Mouse (Mus musculus) liver, embryonic 14.5 days (tissue): ENCODE data around the gene Wwp2. TPM values are rescaled to one million over a fixed set of nuclear protein-coding genes. Genes with fewer than 3 reads are reported as not detected.

Experiments
- ATAC-seq: fragments of 200-750 bp; cut with Nextera tagmentation; 2 replicates; pipeline ENCODE4 v1.8.0; 2017; ENCODE audit warnings: moderate number of reproducible peaks, mild to moderate bottlenecking, moderate library complexity; ENCODE audit not compliant: insufficient read depth
- DNase-seq, 3 experiments: peaks; one replicate each; pipeline ENCODE4 v3.0.0-alpha.2; 2012 to 2013; ENCODE audit warnings: low read depth in 3 of 3, low spot score in 3 of 3
- H3K27ac ChIP-seq: fragments of 300-500 bp; sonication (generic); 2 replicates; pipeline ENCODE4 v1.5.1; 2014; ENCODE audit warnings: moderate library complexity, mild to moderate bottlenecking, control low read depth, inconsistent platforms
- H3K27me3 ChIP-seq: fragments of 300-500 bp; sonication (generic); 2 replicates; pipeline ENCODE4 v1.6.1; 2014; ENCODE audit warnings: mild to moderate bottlenecking, low read length, moderate library complexity; ENCODE audit not compliant: control insufficient read depth, insufficient read depth
- H3K36me3 ChIP-seq: fragments of 300-500 bp; sonication (generic); replicated peaks from 2 replicates; pipeline ENCODE4 v1.6.1; 2014; ENCODE audit warnings: low read depth; ENCODE audit not compliant: control insufficient read depth, insufficient read depth
- H3K4me1 ChIP-seq, 2 experiments: fragments of 200-500 bp in 1 of 2; fragments of 300-500 bp in 1 of 2; sonication (generic) in 1 of 2; replicated peaks; 2 replicates each; pipeline ENCODE4 v1.6.1; 2012 to 2014; ENCODE audit warnings: antibody characterized with exemption in 1 of 2, inconsistent platforms in 1 of 2, low read length in 1 of 2; ENCODE audit not compliant: control insufficient read depth in 2 of 2, insufficient read depth in 2 of 2
- H3K4me2 ChIP-seq: fragments of 300-500 bp; sonication (generic); 2 replicates; pipeline ENCODE4 v1.6.1; 2014; ENCODE audit warnings: low read depth, mild to moderate bottlenecking, control low read depth, moderate library complexity
- H3K4me3 ChIP-seq, 2 experiments: fragments of 200-500 bp in 1 of 2; fragments of 300-500 bp in 1 of 2; sonication (generic) in 1 of 2; 2 replicates each; pipeline ENCODE4 v1.5.1; 2012 to 2014; ENCODE audit warnings: low read depth in 2 of 2, low read length in 2 of 2, mild to moderate bottlenecking in 2 of 2, control low read depth in 1 of 2, inconsistent platforms in 1 of 2, moderate library complexity in 1 of 2; ENCODE audit not compliant: insufficient read depth in 1 of 2
- H3K9ac ChIP-seq: fragments of 300-500 bp; sonication (generic); replicated peaks from 2 replicates; pipeline ENCODE4 v1.6.1; 2014; ENCODE audit warnings: mild to moderate bottlenecking, control low read depth, moderate library complexity
- H3K9me3 ChIP-seq: fragments of 300-500 bp; sonication (generic); 2 replicates; pipeline ENCODE4 v1.6.1; 2016; ENCODE audit warnings: low read length, mixed read lengths; ENCODE audit not compliant: control insufficient read depth
- CTCF ChIP-seq: IDR thresholded peaks from 2 replicates; pipeline ENCODE4 v1.5.1; 2016; ENCODE audit warnings: antibody characterized with exemption, low read depth, control low read depth
- EP300 ChIP-seq: IDR thresholded peaks from 2 replicates; pipeline ENCODE4 v1.6.1; 2016; ENCODE audit warnings: antibody characterized with exemption, low read depth
- WGBS: fragments of 180-500 bp; shearing (Covaris S2); extraction: QIAGEN DNeasy Blood & Tissue Kit; methylation state at CpG from one replicate; pipeline ENCODE4 v1.1.7; 2014; ENCODE audit not compliant: insufficient replicate concordance; 5-methylcytosine and 5-hydroxymethylcytosine counted together
- polyA plus RNA-seq, 2 experiments: library from polyadenylated mRNA; depleted of rRNA in 1 of 2; stranded (reverse) in 1 of 2; unstranded in 1 of 2; fragments of >200 nt; fragmentation: Nextera tagmentation in 1 of 2; extraction: Ambion mirVana in 1 of 2; gene quantifications; 2 replicates each; pipeline versions ENCODE4 v1.2.1 to v1.2.3; 2012 to 2014

The Wwp2 gene
- polyA plus RNA-seq, 2 experiments, result 14.7 to 28.0 TPM

- TF ChIP-seq CTCF, result no peak
- TF ChIP-seq EP300, result no peak
- WGBS, result 66% methylated on average over 5 of the region's 5 CpGs
- ATAC-seq, result no peak
These were observed 74.0 kb downstream of the Wwp2 start for GRCm38 (mm10) chr8:107510204-107510603.

DNA sequence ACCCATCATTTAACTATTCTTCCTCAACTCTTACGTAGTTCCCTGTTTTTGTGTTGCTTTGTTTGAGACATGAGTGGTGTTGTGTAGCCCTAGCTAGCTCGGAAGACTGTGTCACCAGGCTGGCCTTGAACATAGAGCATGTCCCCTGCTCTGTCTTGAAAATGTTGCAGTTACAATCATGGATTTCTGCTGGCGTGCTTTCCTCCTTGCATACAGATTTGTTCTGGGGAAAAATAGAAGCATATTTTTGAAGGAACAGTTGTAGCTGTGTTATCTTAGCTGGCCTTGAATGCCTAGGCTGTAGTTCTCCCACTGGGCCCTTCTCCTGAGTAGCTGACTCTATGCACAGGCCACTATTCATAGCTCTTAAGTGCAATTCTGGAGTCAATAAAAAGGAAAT lies 74.6 kb downstream of the Wwp2 start:
- ATAC-seq, result no peak
- no peaks in the 10 kb centered on the region for H3K4me1 ChIP-seq
- H3K9ac ChIP-seq, result no peak overlapping the region
- H3K27me3 ChIP-seq, result no peaks in the 10 kb centered on the region
- DNase-seq, result no peak
- peaks cover 3% of the 10 kb centered on the region; the same call in 1 of the 2 replicates for H3K36me3 ChIP-seq
- no peak overlapping the region for H3K27ac ChIP-seq
- WGBS, result 71% methylated on average over 3 of the region's 3 CpGs
- no peak for TF ChIP-seq CTCF
- no peak overlapping the region for H3K4me2 ChIP-seq
- H3K4me3 ChIP-seq, result no peak overlapping the region
- no peaks in the 10 kb centered on the region for H3K9me3 ChIP-seq

More at GRCm38 (mm10) chr8:107510204-107510603, 74.0 kb downstream of the Wwp2 start:
- H3K36me3 ChIP-seq, result peaks cover 3% of the 10 kb centered on the region; the same call in 1 of the 2 replicates
- DNase-seq, result no peak
- no peak overlapping the region for H3K4me3 ChIP-seq
- H3K4me1 ChIP-seq, result no peaks in the 10 kb centered on the region
- H3K27me3 ChIP-seq, result no peaks in the 10 kb centered on the region
- no peak overlapping the region for H3K4me2 ChIP-seq
- no peak overlapping the region for H3K9ac ChIP-seq
- no peaks in the 10 kb centered on the region for H3K9me3 ChIP-seq
- H3K27ac ChIP-seq, result no peak overlapping the region

- no peak for DNase-seq
- WGBS, result 86% methylated on average over 2 of the region's 2 CpGs
- Histone ChIP-seq H3K36me3 (peaks cover 4% of the 10 kb centered on the region), H3K4me2 (no peak overlapping the region), H3K9me3 (no peaks in the 10 kb centered on the region), H3K9ac (no peak overlapping the region), H3K27ac (no peak overlapping the region), H3K4me3 (no peak overlapping the region), H3K4me1 (no peaks in the 10 kb centered on the region), H3K27me3 (no peaks in the 10 kb centered on the region)
- TF ChIP-seq EP300, result no peak
- TF ChIP-seq CTCF, result no peak
- ATAC-seq, result no peak
These were observed 77.1 kb downstream of the Wwp2 start for GRCm38 (mm10) chr8:107513249-107513648.

- Histone ChIP-seq H3K36me3 (peaks cover 4% of the 10 kb centered on the region), H3K9ac (no peak overlapping the region), H3K9me3 (no peaks in the 10 kb centered on the region), H3K27me3 (no peaks in the 10 kb centered on the region), H3K4me2 (no peak overlapping the region), H3K4me1 (no peaks in the 10 kb centered on the region), H3K4me3 (no peak overlapping the region), H3K27ac (no peak overlapping the region)
- no peak for DNase-seq
- TF ChIP-seq EP300 (no peak), CTCF (no peak)
- 82% methylated on average over 6 of the region's 6 CpGs for WGBS
- no peak for ATAC-seq
These were observed 79.0 kb downstream of the Wwp2 start for GRCm38 (mm10) chr8:107514949-107515721.

DNA sequence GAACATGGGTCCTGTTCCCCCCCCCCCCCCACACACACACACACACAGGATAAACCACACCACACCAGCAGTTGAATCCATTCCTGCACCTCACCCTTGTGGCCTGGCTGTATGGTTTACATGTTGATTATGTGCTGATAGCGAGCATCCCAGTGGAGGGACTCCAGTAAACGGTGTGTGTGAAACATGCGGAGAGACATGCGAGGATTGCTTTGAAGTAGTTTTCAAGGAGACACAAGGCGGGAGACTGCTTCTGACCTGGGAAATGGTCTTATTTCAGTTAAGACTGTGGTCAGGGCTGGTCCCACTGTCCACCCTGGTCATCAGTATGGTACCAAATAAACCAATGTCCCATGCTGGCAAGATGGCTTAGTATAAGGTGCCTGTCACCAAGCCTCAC lies 82.6 kb downstream of the Wwp2 start:
- Histone ChIP-seq H3K4me3 (no peak overlapping the region), H3K36me3 (peaks cover 4% of the 10 kb centered on the region), H3K9ac (no peak overlapping the region), H3K27me3 (no peaks in the 10 kb centered on the region), H3K4me2 (no peak overlapping the region), H3K27ac (no peak overlapping the region), H3K4me1 (no peaks in the 10 kb centered on the region), H3K9me3 (no peaks in the 10 kb centered on the region)
- no peak for TF ChIP-seq CTCF
- no peak for TF ChIP-seq EP300
- no peak for ATAC-seq
- no peak for DNase-seq
- WGBS, result 80% methylated on average over 5 of the region's 5 CpGs
